Mouse (Mus musculus) layer of hippocampus, adult 9-10 months (tissue): ENCODE data around the gene Zdhhc11.

Experiments used
- DNase-seq: peaks from one replicate; pipeline ENCODE4 v3.0.0; 2022; ENCODE audit warnings: low spot score

The Zdhhc11 gene

DNA sequence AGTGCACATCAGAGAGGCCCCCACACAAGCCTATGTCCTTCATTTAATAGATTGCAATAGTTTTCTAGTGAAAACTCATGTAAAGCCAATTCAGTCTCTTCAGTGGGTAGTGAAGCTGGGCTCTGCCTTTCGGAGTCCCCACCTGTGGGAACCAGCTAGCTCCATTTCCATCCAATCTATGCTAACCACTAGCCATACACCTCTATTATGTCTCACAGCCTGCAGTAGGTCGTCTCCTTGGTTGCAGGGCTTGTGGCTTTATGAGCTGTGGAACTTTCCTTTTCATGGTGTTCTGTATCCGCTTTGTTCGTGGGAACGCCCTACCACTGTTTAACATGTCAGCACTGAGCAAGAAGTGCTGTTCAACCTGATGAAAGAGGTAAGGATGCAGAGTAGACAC is at the start of gene Zdhhc11:
Zdhhc11 (plus strand) TSS at position 301 of the 400 bp plus-strand sequence.
- DNase-seq, result no peak

DNA sequence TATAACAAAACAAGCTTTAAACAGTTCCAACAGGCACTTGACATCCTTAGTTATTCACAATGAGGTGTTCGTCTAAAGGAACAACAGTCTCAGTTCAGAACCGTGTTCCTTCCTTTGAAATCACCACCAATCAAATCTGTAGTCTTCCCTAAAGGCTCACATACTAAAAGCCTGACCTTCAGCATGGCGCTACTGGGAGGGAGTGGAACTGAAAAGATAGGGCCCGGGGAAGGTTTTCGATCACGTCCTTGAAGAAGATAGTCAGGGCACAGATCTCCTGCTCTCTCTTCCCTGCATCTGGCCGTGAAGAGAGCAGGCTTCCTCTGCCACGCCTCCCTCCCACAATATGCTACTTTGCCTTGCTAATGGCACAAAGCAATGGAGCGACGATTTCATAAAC is 31.4 kb upstream of the Zdhhc11 start:
- DNase-seq, result no peak

DNA sequence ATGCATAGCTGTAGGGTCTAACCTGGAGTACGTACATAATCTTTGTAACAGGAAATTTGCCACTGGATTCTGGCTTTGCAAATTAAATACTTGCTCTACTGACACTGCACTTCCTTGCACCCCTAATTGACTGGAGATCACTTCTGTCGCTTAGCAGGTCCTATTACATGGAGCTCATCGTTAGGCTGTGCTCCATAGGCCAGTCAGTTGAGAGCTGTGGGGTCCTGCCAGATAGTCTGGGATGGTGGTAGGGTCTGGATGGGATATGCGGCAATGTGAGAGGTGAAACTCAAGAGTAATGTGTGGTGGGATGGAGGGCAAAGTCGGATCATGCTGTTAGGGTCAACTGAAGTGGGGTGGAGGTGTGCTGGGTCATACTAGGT is 26.7 kb upstream of the Zdhhc11 start:
- DNase-seq, result no peak

DNA sequence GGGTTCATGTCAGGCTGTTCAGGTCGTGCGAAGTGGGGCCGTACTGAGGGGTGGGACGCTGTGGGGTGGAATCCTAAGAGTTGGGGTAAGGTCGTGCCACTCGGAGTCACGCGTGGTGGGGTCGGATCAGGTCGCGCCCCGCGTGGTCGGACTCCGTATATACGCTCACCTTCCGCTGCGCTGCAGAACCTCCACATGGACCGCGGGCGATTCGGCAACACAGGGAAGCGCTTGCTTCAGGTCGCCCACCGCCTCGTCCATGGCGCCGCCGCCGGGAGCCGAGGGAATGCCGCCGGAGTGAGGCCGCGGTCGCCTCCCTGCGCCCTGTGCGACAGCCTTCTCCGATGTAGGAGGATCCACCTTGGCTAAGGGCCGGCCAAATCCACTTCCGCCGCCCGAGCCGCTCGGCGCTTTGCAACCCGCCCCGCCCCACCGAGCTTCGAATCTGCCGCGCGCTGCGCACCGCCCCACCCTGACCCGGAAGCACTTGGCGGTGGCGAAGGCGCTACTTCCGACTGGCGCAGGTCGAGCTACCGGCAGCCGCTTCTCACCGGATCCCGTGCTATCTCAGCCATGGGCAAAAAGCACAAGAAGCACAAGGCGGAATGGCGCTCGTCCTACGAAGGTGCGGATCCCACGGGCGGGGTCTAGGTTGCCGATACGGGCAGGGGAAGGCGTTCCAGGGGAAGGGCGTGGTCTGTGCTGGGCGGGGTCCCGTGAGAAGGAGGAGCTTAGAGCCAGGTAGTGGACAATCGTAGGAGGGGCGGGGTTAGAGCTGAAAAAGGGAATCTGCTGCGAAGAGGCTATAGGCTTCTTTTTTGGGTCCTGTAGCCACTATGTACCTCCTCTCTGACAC is 26.1 kb upstream of the Zdhhc11 start, which contains the start of the genes Trip13 and Brd9:
Trip13 (minus strand) TSS at position 464 of the 856 bp plus-strand sequence.
Brd9 (plus strand) TSS at position 491 of the 856 bp plus-strand sequence.
- peak; percentile 50 for DNase-seq

DNA sequence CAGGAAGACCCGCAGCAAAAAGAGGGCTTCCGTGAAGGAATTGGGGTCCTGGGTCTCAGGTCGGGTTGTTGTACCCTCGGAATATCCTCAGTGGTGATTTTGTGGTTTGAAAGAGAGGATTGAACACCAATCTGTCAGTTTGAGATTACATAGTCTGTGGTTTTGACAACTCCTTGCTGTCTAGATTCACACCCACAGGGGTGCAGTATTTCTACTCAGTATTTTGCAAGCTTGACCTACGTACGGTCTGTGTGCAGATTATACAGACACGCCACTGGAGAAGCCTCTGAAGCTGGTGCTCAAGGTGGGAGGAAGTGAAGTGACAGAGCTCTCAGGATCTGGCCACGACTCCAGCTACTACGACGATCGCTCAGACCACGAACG is 25.5 kb upstream of the Zdhhc11 start:
- DNase-seq, result no peak

DNA sequence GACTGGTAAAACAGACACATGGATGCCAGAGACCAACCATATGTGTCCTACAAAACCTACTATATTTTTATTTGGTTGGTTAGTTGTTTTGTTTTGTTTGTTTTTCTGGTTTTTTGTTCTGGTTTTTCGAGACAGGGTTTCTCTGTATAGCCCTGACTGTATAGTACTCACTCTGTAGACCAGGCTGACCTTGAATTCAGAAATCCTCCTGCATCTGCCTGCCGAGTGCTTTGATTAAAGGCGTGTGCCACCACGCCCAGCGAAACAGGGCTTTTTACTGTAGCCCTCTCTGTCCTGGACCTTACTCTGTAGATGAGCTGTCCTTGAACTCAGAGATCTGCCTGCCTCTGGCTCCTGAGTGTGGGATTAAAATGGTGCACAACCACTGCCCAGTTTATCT is 24.6 kb upstream of the Zdhhc11 start:
- no peak for DNase-seq

DNA sequence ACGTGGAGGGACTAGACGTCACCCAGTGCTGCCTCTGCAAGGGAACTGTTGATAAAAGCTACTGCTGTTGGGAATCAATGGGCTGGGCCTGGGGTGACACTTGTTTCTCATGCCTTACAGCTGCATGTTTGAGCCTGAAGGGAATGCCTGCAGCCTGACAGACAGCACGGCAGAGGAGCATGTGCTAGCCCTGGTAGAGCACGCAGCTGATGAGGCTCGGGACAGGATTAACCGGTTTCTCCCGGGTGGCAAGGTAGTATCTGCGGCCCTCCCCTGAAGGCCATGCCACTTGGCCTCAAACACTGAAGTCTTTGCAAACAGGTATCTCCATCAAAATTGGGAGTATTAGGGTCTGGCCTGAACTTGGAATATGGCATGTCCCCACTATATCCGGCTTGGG is 19.0 kb upstream of the Zdhhc11 start:
- DNase-seq, result no peak

DNA sequence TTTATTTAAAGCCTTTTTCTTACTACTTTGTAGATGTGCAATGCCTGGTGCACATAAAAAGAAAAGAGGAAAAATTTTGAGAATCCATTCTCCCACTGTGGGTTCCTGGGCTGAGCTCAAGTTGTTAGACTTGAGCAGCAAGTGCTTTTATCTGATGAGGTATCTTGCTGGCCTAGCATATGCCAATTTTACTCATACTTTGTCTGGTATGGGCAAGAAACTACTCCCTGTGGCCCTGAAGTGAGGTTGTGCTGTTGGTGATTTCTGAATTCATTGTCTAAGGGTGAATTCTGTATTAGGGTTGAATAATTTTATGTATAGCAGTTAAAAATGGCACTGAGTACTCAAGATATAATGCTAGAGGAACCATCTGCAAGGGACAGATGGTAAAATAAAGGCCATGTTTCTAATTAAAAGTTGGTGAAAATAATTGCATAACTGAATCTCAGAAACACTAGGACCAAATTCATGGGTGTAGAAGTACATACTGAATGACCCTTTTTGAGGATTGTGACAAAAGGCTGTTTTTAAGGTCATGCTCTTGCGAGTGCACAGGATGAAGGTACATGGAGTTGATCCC is 10.0 kb upstream of the Zdhhc11 start:
- DNase-seq, result peak; percentile 41

DNA sequence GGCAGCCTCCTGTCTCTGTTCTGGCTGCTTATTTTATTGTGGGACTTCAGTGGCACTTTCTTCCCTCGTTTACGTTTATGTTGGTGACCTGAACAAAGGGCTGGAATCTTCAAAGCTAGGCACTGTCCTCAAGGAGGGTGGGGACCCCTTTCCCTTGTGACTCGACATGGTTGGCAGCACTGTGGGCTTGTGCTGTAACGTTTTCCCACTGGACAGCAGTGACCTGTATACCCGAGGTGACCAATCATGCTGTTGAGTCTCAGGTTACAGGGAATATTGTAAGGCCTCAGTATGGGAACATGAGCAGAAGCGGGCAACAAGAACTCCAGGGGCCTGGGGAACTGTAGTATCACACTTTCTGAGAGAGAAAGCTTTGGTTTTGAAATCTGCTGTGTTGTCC is 9.0 kb upstream of the Zdhhc11 start:
- DNase-seq, result no peak

DNA sequence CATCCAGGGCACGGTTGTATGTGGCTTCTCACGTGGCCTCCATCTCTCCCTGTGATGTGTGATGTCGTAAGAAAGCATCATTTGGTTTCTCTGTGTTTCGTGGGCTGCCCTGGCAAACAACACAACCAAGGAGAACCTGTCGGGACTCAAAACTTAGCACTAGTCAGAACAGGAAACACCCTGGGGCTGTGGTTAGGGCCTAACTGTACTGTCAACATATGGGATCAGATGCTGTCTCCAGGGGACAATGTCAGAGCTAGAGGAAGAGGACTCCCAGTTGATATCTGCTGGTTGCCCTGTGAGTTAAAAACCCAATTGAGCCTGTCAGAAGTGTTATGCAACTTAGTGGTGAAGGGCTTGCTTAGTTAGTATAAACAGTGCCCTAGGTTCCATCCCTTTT is 8.1 kb upstream of the Zdhhc11 start:
- DNase-seq, result no peak

DNA sequence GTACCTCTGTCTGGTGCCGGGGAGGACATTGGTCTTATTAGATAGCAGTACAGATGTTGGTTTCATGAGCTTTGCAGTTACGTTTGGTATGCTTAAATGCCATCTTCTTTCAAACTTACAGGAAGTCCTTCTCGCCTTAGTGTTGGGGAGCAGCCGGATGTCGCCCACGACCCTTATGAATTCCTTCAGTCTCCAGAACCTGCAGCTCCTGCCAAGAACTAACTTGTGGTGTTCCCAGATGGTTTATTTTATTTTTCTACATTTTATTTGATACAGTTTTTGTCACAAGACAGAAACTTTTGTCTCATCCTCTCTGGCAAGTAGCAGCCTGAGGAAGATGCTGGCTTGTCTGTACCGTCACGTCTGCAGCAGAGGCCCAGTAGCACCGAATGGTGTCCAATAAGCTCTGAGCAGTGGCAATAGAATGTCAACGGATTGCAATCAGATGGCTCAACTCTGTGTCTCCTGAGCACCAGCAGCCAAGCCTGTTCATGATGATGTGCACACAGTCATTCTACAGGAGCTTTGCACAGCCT is 3.5 kb upstream of the Zdhhc11 start:
- DNase-seq, result no peak

DNA sequence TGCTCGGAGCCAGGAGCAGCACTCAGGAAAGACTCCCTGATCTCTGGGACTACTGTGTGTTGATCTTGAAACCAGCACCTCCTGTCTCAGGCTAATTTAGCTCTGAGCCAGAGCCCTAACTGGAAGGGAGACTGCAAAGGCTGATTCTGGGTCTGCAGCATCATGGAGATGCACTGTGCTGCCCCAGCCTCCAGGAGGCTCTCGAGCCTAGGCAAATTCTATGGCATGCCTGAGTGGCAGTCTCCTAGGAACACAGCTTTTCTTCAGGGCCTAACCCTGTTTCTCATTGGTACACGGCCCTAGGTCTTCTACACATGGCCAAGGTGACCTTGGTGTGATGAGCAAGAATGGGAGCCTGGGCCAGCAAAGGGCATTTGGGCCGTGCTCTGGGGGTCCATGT is 2.5 kb upstream of the Zdhhc11 start:
- no peak for DNase-seq

DNA sequence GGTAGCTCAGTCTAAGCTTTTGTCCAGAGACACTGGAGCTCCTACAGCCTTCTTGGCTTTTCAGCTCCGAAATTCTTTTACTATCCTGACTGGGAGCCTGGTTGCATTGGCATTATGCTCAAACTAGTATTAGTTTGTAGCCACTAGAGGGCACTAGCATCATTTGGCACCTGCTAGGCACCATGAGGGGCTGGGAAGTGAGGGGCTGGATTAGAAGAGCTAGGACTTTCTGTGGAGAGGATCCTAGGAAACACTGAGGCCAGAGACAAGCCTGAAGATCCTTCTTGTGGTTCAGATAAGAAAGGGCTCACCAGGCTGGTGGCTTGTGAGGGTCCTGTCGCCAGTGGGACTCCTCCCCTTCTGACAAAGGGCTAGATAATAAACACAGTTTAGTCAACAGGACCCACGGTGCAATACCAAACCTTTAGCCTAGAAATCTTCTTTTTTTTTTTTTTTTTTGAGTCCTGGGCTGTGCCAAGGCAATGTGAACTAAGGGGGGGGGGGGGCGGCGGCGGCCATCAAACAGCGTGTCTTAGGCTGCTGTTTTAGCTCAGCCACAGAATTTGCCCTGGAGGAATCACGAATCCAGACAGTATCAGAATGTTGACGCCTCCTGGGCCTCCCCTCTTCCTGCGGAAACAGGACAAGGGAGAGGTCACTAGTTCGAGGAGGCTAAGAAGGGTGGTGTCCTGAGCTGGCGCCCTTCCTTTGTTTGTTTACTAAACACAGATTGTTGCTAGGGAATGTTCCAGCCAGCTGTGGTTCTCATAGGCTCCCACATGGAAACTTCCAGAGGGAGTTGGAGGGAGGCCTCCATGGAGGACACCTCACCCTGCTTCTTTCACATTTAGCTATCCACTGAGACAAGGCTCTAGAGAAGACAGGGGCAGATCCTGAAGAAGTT is 7.1 kb downstream of the Zdhhc11 start:
- DNase-seq, result peak; percentile 67

DNA sequence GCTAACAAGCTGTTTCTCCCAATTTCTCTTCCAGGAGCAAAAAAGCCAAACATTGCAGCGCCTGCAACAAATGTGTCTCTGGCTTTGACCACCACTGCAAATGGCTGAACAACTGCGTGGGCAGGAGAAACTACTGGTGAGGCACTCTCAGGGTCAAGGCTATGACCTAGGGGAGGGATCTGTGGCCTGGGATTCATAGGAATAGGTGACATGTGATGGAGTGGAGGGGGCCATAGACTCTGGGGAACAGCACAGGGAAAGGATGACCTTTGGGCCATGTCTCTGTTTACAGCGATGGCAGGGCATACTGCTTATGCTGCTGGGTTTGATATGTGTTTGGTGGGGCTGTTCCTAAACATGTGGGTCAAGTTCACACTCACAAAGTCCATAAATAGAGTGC is 10.9 kb downstream of the Zdhhc11 start:
- no peak for DNase-seq

DNA sequence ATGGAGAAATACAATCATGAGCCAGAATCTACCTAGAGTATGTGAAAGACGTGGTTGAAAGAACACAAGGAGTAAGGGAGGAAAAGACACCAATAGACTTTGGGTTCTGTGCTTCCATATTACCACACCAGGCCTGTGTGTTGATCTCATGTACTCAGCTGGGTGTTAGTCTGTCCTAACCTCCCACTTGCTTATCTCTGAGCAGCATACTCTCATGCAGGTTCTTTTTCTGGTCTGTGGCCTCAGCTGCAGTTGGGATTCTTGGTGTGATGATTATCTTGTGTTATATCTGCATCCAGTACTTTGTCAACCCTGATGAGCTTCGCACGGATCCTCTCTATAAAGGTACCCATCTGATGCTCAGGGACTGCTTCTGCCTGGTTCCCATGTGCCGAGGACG is 13.3 kb downstream of the Zdhhc11 start:
- no peak for DNase-seq

DNA sequence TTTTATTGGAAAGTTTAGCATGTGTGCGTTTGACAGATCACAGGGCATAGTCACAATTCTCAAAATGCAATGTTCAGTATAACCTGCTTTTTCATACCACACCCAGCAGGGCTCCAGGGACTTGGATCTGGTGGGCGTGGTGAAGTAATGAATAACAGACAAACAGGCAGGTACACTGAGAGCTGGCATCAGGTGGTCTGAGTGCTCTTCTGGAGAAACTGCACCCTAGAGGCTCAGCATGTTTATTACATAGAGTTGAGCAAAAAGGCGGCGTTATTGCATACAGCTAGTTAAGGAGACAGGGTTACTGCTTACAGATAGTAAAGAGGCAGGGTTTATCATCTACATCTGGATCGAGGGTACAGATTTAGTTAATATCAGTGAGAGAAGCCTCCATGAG is 26.7 kb downstream of the Zdhhc11 start:
- DNase-seq, result no peak

DNA sequence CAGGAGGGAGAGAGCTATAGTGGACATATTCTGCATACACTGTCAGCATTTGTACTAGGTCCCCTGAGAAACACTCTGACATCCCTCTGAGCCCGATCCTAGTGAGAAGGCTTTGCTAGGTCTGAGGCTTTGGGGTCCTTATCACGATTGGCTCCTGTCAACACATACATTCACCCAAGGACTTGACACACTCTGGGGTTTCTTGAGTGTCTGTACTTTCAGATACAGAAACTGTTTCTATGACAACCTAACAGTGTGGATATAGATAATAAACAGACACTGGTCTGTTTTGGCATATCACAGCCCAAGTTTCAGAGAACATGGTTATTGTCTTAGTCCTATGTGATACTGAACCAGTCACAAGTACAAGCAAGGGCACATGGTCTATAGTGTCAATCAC is 27.1 kb downstream of the Zdhhc11 start:
- DNase-seq, result no peak

DNA sequence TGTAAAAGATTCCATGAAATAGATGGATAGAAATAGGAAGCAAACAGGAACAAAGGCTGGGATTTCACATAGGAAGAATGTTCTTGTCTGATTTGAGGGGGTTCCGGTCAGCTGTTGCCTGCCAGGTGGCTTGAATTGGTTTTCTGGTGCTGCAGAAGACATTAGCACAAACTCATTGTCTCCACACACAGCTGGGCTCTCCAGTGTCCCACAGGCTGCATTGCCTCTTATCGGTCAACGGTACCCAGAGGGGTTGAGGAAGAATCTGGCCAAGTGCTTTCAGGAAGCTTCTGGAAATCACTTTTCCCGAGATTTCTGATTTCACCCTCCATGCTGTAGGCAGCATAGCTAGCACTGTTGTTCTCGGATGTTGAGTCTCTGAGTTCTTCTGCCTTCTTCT is 27.6 kb downstream of the Zdhhc11 start:
- no peak for DNase-seq

DNA sequence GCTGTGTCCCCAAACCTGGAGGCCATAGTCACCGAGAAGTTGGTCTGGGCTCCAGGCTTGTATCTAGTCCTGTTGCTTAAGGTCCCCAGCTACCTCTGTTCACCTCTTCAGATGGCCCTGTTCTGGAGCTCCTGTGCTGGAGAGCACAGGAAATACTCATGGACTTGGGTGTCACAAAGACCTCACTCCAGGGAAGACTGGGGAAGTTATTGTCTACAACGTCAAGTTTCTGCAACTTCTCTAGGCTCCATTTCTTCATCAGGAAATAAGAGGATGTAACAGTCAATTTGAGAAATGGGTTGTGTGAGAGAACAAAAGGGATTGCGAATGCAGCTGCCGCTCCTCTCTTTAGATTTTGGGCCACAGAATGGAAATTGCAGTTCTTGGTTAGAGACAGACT is 32.8 kb downstream of the Zdhhc11 start:
- no peak for DNase-seq

DNA sequence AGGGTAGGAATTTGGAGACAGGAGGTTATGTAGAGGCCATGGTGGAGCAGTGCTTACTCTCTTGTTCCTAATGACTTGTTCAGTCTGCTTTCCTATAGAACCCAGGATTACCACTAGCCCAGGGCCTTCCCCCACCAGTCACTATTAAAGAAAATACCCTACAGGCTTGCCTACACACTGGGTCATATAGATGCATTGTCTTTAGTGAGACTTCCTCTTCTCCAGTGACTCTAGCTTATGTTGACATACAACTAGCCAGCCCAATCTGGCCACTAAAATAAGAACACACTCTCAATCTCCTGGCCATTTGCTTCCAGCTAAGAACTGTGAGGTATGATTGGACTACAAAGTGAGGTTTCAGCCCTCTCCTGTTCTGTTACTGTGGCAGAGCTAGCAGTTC is 36.9 kb downstream of the Zdhhc11 start:
- DNase-seq, result no peak

DNA sequence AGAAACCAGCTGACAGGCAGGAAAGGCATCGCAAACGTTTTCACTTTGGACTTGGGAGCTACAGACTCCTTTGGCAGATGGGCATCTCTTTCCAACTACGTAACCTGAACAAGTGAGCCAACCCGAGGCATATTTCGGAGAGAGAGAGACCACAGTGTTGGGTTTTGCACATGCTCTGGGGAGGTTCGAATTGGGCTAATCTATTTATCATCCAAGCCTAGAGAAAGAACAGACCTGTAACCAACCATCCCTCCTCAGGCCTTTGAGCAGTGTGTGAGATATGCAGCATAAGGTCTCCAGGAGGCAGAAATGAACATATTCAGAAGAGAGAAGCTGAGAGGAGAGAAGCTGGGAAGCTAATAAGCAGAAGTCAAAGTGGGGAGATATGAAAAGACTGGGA is 37.3 kb downstream of the Zdhhc11 start:
- DNase-seq, result no peak

DNA sequence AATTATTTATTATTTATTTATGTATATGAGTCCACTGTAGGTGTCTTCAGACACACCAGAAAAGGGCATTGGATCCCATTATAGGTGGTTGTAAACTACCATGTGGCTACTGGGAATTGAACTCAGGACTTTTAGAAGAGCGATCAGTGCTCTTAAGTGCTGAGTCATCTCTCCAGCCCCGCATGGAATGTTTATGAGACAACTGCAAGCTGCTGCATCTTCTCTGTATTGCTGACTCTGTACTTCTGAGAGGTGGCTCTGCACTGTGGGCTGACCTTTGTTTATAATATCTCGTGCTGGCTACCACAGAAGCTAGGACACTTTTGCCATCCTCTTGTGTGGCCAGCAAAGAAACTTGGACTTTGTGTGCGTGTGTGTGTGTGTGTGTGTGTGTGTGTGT is 37.8 kb downstream of the Zdhhc11 start:
- no peak for DNase-seq
